Mouse (Mus musculus) olfactory bulb, adult 2 months (tissue): ENCODE measurements around the gene Cobll1. TPM values are rescaled to one million over a fixed set of nuclear protein-coding genes. Genes with fewer than 3 reads are reported as not detected.

Experiments used
- H3K27ac ChIP-seq: fragments of 200-500 bp; 2 replicates; pipeline ENCODE4 v1.5.1; 2012; ENCODE audit warnings: low read depth, low read length; ENCODE audit not compliant: insufficient read depth
- H3K4me1 ChIP-seq: fragments of 200-500 bp; 2 replicates; pipeline ENCODE4 v1.6.1; 2012; ENCODE audit warnings: low read length; ENCODE audit not compliant: control insufficient read depth, insufficient read depth
- H3K4me3 ChIP-seq: fragments of 200-500 bp; 2 replicates; pipeline ENCODE4 v1.5.1; 2012; ENCODE audit warnings: mild to moderate bottlenecking, low read depth, low read length, moderate library complexity; ENCODE audit not compliant: insufficient read depth
- CTCF ChIP-seq: fragments of 200-500 bp; IDR thresholded peaks from 2 replicates; pipeline ENCODE4 v1.5.1; 2012; ENCODE audit warnings: low read depth, mild to moderate bottlenecking, low read length, moderate library complexity; ENCODE audit not compliant: insufficient read depth
- POLR2A ChIP-seq: fragments of 200-500 bp; IDR thresholded peaks from 2 replicates; pipeline ENCODE4 v1.6.1; 2012; ENCODE audit warnings: mild to moderate bottlenecking, low read depth, low read length, moderate library complexity; ENCODE audit not compliant: insufficient read depth
- WGBS: fragments of 180-500 bp; shearing (Covaris S2); methylation state at CpG from one replicate; pipeline ENCODE4 v1.1.7; 2018; 5-methylcytosine and 5-hydroxymethylcytosine counted together
- polyA plus RNA-seq: library from polyadenylated mRNA; stranded (reverse); fragments of >200 nt; gene quantifications from 2 replicates; pipeline ENCODE4 v1.2.4, GENCODE M21; 2012; ENCODE audit warnings: low replicate concordance; ENCODE audit not compliant: missing spikeins, insufficient read depth, insufficient read length

Cobll1 gene
- polyA plus RNA-seq, 1 experiment, result not detected

DNA sequence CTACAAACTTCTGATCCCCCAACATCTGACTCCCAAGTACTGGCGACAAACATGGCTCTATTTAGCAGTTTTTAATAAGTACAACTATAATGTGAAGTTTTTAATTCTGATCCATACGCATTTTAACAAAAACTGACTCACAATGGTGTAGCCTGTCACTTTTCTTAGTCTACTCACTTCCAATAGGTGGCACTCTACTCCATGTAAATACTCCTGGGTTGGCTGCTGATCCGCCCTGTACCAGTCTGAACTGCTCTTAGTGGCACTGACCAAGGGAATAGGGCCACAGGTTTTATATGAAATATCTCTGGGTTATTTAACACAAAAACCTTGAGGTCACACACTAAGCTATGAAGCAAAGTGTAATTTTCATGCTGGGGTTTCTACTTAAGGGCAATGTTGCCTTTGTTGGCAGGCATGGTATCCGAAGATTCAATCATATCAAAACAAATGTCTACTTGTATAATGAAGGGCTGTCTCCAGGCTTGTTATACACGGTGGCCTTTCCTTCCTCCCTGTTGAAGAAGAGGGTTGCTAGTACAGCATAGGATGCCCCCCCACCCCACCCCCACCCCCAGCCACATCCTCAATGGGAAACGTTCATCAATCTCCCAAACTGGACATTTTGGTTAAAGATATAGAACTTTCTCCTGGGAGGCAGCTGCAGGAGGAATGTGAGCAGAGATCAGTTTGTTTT lies 93.6 kb downstream of the Cobll1 start:
- TF ChIP-seq POLR2A, result no peak
- no peak for TF ChIP-seq CTCF

DNA sequence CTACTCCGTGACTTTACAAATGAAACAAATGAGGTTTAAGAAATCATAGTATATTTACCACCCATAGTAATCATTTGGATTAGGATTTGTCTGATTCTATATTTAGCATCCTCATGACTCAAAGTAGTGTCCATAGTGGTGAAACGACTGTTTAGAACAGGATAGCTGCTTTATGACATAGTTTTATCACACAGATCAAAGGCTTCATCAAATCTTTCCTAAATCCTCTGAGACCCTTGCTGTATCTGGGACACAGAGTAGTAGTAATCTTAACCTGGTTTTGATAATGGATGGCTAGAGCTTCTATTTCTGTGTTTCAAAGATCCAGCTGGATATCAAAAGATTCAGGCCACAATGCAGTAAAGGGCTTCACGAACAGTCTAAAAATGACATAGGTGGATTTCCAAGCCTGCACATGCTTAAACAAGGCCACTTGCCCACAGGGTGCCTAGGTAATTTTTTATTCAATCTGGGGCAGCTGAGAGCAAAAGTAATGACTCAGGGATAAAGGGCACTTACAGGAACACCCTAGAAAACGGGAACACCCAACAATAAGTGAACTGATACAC lies 98.0 kb downstream of the Cobll1 start:
- no peak overlapping the region for H3K27ac ChIP-seq
- H3K4me3 ChIP-seq, result no peak overlapping the region
- 82% methylated on average over 4 of the region's 4 CpGs for WGBS
- TF ChIP-seq POLR2A (no peak), CTCF (no peak)
- H3K4me1 ChIP-seq, result no peaks in the 10 kb centered on the region

More for the DNA sequence above, 93.6 kb downstream of the Cobll1 start:
- H3K4me3 ChIP-seq, result no peak overlapping the region
- no peaks in the 10 kb centered on the region for H3K4me1 ChIP-seq
- no peak overlapping the region for H3K27ac ChIP-seq
- WGBS, result 63% methylated on average over 6 of the region's 6 CpGs

DNA sequence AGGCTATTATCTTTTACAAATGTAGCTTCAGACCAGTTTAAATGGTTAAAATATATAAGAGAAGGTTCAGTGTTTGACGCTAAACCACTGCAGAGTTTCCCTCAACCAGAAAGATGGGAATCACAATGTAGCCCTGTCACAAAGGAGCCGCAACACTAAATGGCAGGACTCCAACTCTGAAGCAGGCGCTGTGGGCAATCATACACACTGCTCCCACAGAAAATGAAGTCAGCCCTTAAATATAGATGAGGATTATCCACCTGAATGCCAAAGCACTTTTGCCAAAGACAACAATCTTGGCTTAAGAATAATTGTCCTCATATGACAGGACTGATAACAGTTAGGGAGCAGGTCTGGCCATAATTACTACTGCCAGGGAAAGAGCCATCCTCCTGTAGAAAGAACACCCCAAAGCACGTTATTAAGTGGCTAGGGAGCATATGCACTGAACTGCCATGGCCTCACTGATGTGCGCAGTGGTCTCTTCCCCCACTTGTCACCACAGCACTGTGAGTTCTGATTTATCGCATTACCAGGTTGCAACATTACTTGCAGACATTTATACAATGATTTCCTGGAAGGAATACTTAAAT lies 98.8 kb downstream of the Cobll1 start:
- Histone ChIP-seq H3K27ac (no peak overlapping the region), H3K4me1 (no peaks in the 10 kb centered on the region), H3K4me3 (no peak overlapping the region)
- 69% methylated on average over 6 of the region's 6 CpGs for WGBS
- TF ChIP-seq CTCF, result no peak
- no peak for TF ChIP-seq POLR2A

DNA sequence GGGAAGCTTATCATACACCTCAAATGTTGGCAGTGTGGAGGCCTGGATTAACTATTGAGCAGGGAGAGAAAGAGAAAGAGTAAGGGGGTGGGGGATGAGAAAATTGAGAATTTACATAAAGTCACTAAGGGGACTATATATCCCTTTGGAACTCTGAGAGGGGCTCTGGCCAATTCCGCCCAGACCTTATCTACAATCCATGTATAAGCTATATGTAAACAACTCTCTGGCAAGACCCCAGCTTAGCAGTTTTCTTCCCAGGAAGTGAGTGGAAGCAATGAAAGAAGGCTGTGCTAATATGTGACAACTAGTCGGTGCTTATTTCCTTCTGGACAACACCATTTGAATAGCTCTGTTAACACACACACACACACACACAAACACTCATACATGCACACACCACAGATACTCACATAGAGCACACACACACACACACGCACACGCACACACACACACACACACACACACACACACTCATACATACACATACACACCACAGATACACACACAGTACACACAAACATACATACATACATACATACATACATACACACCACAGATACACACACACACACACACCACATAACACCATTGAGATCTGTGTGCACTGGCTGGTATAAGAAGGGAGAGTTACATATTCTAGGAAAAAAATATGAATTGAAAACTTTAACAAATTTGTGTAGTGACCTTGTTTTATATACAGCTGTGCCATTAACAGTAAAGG lies 99.4 kb downstream of the Cobll1 start:
- Histone ChIP-seq H3K27ac (no peak overlapping the region), H3K4me1 (no peaks in the 10 kb centered on the region), H3K4me3 (no peak overlapping the region)
- TF ChIP-seq CTCF, result no peak
- no peak for TF ChIP-seq POLR2A
- WGBS, result 67% methylated on average over 4 of the region's 4 CpGs

DNA sequence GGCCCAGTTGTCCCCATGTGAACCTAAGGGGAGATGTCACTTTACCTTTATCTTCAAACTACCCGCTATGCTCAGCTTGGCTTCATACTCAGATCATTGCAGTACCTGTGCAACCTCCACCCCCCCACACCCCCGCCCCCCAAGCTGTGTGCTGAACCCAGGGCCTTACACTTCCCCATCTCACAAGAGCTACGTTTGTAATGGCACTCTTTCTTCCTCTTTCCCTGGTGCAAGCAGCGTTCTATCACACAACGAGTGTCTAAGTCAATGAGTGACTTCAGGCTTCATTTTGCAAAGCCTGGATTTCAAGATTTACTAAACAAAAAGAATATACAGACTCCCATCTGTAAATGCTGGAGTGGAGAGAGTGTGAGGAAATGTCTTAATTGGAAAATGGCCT lies 100.2 kb downstream of the Cobll1 start:
- Histone ChIP-seq H3K4me3 (no peak overlapping the region), H3K4me1 (no peaks in the 10 kb centered on the region), H3K27ac (no peak overlapping the region)
- TF ChIP-seq POLR2A (no peak), CTCF (no peak)
- WGBS, result 84% methylated on average over 5 of the region's 5 CpGs

DNA sequence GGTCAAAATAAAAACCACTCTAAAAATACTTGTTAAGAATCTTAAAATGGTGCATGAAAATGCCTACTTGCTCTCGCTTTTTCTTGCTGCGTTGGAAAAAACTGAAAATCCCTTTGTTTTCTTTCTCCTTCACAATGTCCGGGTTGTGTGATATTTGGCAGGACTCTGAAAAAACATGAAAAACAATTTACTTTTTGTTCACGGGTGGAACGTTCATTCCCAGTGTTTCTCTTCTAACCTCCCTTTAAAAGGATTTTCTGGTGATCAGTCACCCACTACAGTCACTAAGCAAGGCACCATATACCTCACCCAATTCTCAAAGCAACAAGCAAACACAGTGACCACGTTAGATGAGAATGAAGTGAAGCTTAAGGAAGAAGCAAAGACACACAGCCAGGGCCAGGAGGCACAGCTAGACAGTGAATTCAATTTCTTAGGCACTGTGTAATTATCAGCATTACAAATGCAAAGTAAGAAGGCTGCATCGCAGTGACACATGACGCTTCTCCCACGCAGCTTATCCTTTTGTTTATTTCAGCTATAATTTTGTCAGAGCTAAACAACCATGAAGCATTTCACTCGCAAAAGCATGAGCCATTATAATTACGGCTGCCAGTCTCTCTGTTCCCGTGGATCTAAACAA lies 112.9 kb downstream of the Cobll1 start:
- TF ChIP-seq CTCF (no peak), POLR2A (no peak)
- Histone ChIP-seq H3K27ac (peak overlapping the region; percentile 94), H3K4me1 (peaks cover 3% of the 10 kb centered on the region)

DNA sequence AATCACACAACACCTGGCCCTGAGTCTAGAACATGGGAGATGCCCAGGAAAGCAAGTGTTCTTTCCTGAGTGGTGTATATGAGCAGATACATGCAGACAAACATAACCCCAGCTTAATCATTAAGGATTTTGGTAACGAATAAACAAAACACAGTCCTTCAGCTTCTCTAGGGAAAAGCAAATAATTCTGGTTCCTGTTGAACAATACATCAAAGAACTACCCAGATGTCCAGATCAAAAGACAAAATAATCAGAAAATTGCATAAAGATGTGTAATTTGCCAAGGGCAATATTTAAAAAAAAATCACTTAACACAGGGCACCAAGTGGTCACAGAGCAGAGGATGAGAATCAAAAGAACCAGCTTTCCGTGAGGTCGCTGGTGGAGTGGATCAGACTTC lies 115.5 kb downstream of the Cobll1 start:
- peaks cover 3% of the 10 kb centered on the region for H3K4me1 ChIP-seq
- H3K4me3 ChIP-seq, result no peak overlapping the region
- 82% methylated on average over 3 of the region's 3 CpGs for WGBS
- TF ChIP-seq CTCF, result no peak
- no peak overlapping the region for H3K27ac ChIP-seq

More for the DNA sequence above, 112.9 kb downstream of the Cobll1 start:
- 16% methylated on average over 12 of the region's 12 CpGs for WGBS
- H3K4me3 ChIP-seq, result no peak overlapping the region

DNA sequence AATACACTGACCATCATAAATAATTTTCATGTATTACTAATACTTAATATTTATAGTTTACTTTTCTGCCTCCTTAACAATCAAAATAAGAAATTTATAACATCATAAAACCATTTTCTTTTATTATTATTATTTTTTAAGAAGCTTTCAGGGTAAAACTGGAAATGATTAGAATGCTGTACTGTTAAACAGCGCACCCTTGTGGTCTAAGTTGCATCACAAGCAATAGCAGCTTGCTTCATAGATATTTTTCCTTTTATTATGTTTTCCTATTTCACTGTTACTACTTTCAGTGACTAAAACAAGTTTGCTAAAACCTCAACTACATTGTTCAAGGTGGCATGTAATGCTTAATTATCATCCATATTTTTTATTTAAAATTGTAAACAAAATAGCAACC lies 117.8 kb downstream of the Cobll1 start:
- TF ChIP-seq POLR2A (no peak), CTCF (no peak)
- H3K4me3 ChIP-seq, result no peak overlapping the region
- 4% methylated on average over 1 of the region's 1 CpGs for WGBS
- peaks cover 3% of the 10 kb centered on the region for H3K4me1 ChIP-seq
- H3K27ac ChIP-seq, result no peak overlapping the region
